Mouse (Mus musculus): ENCODE measurements around the gene Tmem33. TPM values are rescaled to one million over a fixed set of nuclear protein-coding genes. Genes with fewer than 3 reads are reported as not detected.

Gene Tmem33
- polyA plus RNA-seq, 1 experiment from 2014 or later: 82.8 TPM

DNA sequence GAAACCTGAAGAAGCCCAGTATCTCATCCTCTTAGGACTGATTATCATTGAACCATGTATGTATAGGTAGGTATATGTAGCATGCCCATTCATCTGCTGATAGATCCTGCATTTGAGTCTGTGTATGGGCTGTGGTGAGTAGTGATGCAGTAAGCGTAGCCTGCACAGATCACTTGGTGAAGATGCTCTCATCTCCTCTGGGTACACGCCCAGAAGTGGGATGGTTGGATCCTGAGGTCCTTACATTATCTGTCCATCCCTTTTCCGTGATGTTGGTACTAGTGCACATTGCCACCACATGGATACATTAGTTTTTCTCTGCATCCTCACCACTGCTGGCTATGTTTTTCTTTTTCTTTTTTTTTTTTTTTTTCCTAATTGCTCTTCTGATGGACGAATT is 19.5 kb downstream of the Tmem33 start:
- no peak overlapping the region for H3K4me2 ChIP-seq (ENCODE audit: low read depth, low read length)
- H3K27ac ChIP-seq (ENCODE audit: low read length): no peak overlapping the region
- H3K27me3 ChIP-seq (ENCODE audit: control insufficient read depth, insufficient read depth, low read depth, low read length): no peaks in the 10 kb centered on the region
- H3K9me3 ChIP-seq (ENCODE audit: control insufficient read depth, low read length): no peaks in the 10 kb centered on the region
- H3K9ac ChIP-seq (ENCODE audit: low read length): no peak overlapping the region
- no peak for ATAC-seq (ENCODE audit: low read depth)
- no peak overlapping the region for H3K4me3 ChIP-seq (ENCODE audit: low read length)
- peaks cover 16% of the 10 kb centered on the region for H3K36me3 ChIP-seq (ENCODE audit: control insufficient read depth, insufficient read depth, low read length)
- WGBS: 93% methylated on average over 4 of the region's 4 CpGs
- no peaks in the 10 kb centered on the region for H3K4me1 ChIP-seq (replicated peaks; ENCODE audit: control insufficient read depth, insufficient read depth, low read length)

- no peak overlapping the region for H3K9ac ChIP-seq (ENCODE audit: low read length)
- no peak overlapping the region for H3K27ac ChIP-seq (ENCODE audit: low read length)
- no peaks in the 10 kb centered on the region for H3K9me3 ChIP-seq (ENCODE audit: control insufficient read depth, low read length)
- ATAC-seq (ENCODE audit: low read depth): no peak
- 96% methylated on average over 4 of the region's 4 CpGs for WGBS
- no peak overlapping the region for H3K4me2 ChIP-seq (ENCODE audit: low read depth, low read length)
- H3K4me3 ChIP-seq (ENCODE audit: low read length): no peak overlapping the region
- H3K27me3 ChIP-seq (ENCODE audit: control insufficient read depth, insufficient read depth, low read depth, low read length): no peaks in the 10 kb centered on the region
- H3K36me3 ChIP-seq (ENCODE audit: control insufficient read depth, insufficient read depth, low read length): peaks cover 18% of the 10 kb centered on the region
- no peaks in the 10 kb centered on the region for H3K4me1 ChIP-seq (replicated peaks; ENCODE audit: control insufficient read depth, insufficient read depth, low read length)
These were observed 20.0 kb downstream of the Tmem33 start for GRCm38 (mm10) chr5:67280400-67280799.

DNA sequence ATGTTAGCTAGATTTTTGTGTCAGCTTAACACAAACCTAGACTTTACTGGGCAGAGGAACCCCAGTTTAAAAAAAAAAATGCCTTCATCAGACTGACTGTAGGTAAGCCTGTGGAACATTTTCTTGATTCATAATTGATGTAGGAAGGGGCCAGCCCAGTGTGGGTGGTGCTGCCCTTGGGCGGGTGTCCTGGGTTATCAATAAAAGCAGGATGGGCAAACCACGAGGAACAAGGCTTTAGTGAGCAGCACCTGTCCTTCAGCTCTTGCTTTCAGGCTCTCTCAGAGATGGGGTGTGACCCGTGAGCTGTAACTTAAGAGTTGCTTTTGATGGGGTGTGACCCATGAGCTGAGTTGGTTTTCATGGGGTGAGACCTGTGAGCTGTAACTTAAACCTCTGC is 34.7 kb downstream of the Tmem33 start:
- no peaks in the 10 kb centered on the region for H3K4me1 ChIP-seq (replicated peaks; ENCODE audit: control insufficient read depth, insufficient read depth, low read length)
- ATAC-seq (ENCODE audit: low read depth): no peak
- no peak overlapping the region for H3K4me2 ChIP-seq (ENCODE audit: low read depth, low read length)
- no peak overlapping the region for H3K9ac ChIP-seq (ENCODE audit: low read length)
- H3K9me3 ChIP-seq (ENCODE audit: control insufficient read depth, low read length): no peaks in the 10 kb centered on the region
- H3K36me3 ChIP-seq (ENCODE audit: control insufficient read depth, insufficient read depth, low read length): no peaks in the 10 kb centered on the region; the same call in 1 of the 2 replicates
- H3K4me3 ChIP-seq (ENCODE audit: low read length): no peak overlapping the region
- no peak overlapping the region for H3K27ac ChIP-seq (ENCODE audit: low read length)
- H3K27me3 ChIP-seq (ENCODE audit: control insufficient read depth, insufficient read depth, low read depth, low read length): no peaks in the 10 kb centered on the region
- WGBS: 46% methylated on average over 3 of the region's 3 CpGs

GRCm38 (mm10) chr5:67295682-67296081 is 35.3 kb downstream of the Tmem33 start:
- no peaks in the 10 kb centered on the region for H3K9me3 ChIP-seq (ENCODE audit: control insufficient read depth, low read length)
- no peak overlapping the region for H3K4me2 ChIP-seq (ENCODE audit: low read depth, low read length)
- 66% methylated on average over 6 of the region's 6 CpGs for WGBS
- no peaks in the 10 kb centered on the region for H3K27me3 ChIP-seq (ENCODE audit: control insufficient read depth, insufficient read depth, low read depth, low read length)
- no peak overlapping the region for H3K9ac ChIP-seq (ENCODE audit: low read length)
- no peak for ATAC-seq (ENCODE audit: low read depth)
- H3K36me3 ChIP-seq (ENCODE audit: control insufficient read depth, insufficient read depth, low read length): no peaks in the 10 kb centered on the region; the same call in 1 of the 2 replicates
- no peak overlapping the region for H3K4me3 ChIP-seq (ENCODE audit: low read length)
- no peak overlapping the region for H3K27ac ChIP-seq (ENCODE audit: low read length)
- no peaks in the 10 kb centered on the region for H3K4me1 ChIP-seq (replicated peaks; ENCODE audit: control insufficient read depth, insufficient read depth, low read length)

GRCm38 (mm10) chr5:67296171-67296570 is 35.8 kb downstream of the Tmem33 start:
- Histone ChIP-seq H3K27me3 (ENCODE audit: control insufficient read depth, insufficient read depth, low read depth, low read length) (no peaks in the 10 kb centered on the region), H3K4me2 (ENCODE audit: low read depth, low read length) (no peak overlapping the region), H3K27ac (ENCODE audit: low read length) (no peak overlapping the region), H3K9ac (ENCODE audit: low read length) (no peak overlapping the region), H3K4me1 (replicated peaks; ENCODE audit: control insufficient read depth, insufficient read depth, low read length) (no peaks in the 10 kb centered on the region), H3K9me3 (ENCODE audit: control insufficient read depth, low read length) (no peaks in the 10 kb centered on the region), H3K36me3 (ENCODE audit: control insufficient read depth, insufficient read depth, low read length) (no peaks in the 10 kb centered on the region; the same call in 1 of the 2 replicates), H3K4me3 (ENCODE audit: low read length) (no peak overlapping the region)
- 82% methylated on average over 1 of the region's 1 CpGs for WGBS
- ATAC-seq (ENCODE audit: low read depth): no peak

DNA sequence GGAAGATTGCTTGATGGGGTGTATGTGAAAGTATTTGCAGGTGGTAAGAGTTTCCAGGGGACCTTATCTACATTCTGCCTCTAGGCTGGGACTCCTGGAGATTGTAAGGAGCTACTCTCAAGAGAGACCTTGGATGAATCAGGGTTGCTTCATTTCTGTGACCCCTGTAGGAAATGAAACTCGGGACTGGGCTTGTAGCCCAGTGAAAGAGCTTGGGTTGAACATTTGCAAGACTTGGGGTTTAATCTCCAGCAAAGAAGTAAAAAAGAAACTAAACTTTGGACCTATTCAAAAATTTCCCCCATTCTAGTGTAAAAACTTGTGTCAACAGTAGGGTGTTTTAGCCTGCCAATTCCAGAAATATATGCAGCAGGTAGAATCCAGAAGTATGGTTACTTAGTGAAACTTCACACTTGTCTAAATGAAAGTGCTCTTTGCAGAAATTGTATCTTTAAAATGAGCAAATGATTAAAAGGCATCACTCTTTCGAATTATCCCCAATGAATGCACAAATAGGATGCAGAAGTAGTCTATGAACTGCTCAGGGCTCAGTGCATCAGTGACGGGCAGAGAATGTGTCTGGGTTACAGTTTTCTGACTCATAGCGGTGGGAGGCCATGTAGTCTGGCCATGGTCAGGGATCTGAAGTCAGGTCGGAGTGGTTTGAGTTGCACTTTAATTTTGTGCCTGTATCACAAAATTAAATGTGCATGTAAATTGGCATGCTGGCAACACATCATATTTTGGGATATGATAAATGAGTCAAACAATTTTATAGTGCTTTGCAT is 36.9 kb downstream of the Tmem33 start:
- Histone ChIP-seq H3K27ac (ENCODE audit: low read length) (no peak overlapping the region), H3K36me3 (ENCODE audit: control insufficient read depth, insufficient read depth, low read length) (no peaks in the 10 kb centered on the region; the same call in 1 of the 2 replicates), H3K4me1 (replicated peaks; ENCODE audit: control insufficient read depth, insufficient read depth, low read length) (no peaks in the 10 kb centered on the region), H3K4me3 (ENCODE audit: low read length) (no peak overlapping the region), H3K27me3 (ENCODE audit: control insufficient read depth, insufficient read depth, low read depth, low read length) (no peaks in the 10 kb centered on the region), H3K9ac (ENCODE audit: low read length) (no peak overlapping the region), H3K9me3 (ENCODE audit: control insufficient read depth, low read length) (no peaks in the 10 kb centered on the region), H3K4me2 (ENCODE audit: low read depth, low read length) (no peak overlapping the region)
- no peak for ATAC-seq (ENCODE audit: low read depth)
- 86% methylated on average over 5 of the region's 5 CpGs for WGBS

DNA sequence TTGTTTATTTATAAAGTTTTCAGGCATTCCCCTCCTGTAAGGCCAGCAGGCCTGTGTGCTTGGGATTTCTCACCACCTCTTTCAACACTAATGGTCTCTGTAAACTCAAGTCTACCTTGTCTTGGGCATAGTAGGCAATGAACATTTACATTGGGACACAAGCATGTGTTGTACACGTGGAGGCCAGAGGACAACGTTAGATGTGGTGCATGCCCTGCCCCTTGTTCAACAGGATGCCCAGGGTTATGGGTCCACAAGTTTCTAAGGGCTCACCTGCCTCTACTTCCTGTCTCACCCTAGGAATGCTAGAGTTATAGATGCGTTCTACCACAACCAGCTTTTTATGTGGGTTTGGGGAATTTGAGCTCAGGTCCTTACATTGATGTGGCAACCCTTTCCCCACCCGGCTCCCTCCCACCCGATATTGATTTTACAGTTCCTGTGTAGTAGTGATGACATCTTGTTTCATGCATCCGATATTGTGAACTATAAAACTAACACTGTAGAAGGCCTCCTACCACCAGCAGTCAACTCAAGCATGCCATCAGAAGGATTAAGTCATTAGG is 39.6 kb downstream of the Tmem33 start:
- 90% methylated on average over 6 of the region's 6 CpGs for WGBS

GRCm38 (mm10) chr5:67300926-67301597 is 40.7 kb downstream of the Tmem33 start:
- 95% methylated on average over 8 of the region's 8 CpGs for whole genome bisulfite sequencing
- ATAC-seq (ENCODE audit: low read depth): no peak

More for the DNA sequence above, 39.6 kb downstream of the Tmem33 start:
- Histone ChIP-seq H3K4me2 (ENCODE audit: low read depth, low read length) (no peak overlapping the region), H3K27me3 (ENCODE audit: control insufficient read depth, insufficient read depth, low read depth, low read length) (no peaks in the 10 kb centered on the region), H3K9ac (ENCODE audit: low read length) (no peak overlapping the region), H3K4me1 (replicated peaks; ENCODE audit: control insufficient read depth, insufficient read depth, low read length) (no peaks in the 10 kb centered on the region), H3K27ac (ENCODE audit: low read length) (no peak overlapping the region), H3K4me3 (ENCODE audit: low read length) (no peak overlapping the region), H3K9me3 (ENCODE audit: control insufficient read depth, low read length) (no peaks in the 10 kb centered on the region), H3K36me3 (ENCODE audit: control insufficient read depth, insufficient read depth, low read length) (no peaks in the 10 kb centered on the region)
- ATAC-seq (ENCODE audit: low read depth): no peak

DNA sequence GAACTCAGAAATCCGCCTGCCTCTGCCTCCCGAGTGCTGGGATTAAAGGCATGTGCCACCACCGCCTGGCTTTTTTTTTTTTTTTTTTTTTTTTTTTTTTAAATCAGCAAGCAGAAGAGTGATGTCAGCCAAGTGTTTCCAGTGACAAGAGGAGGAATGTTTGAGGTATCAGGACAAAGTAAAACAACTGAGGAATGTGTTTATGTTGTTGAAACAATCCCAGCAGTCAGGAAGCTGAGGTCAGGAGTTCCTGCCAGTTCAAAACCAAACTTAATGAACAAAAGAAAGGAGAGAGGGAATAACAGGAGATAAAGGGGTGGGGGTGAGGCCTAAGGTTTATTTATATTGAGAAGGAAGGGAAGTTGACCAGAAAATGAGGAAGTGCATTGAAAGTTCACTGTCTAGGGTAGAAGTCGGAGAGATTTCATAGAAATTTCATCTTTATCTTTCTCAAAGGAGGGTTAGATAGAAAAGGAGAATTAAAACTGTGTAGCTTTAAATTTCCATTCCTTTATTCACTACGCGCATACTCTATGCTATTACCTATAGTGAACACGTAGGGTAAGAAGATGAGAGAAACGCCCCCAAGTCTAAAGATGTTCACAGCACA is 41.5 kb downstream of the Tmem33 start:
- ATAC-seq (ENCODE audit: low read depth): no peak
- no peaks in the 10 kb centered on the region for H3K4me1 ChIP-seq (replicated peaks; ENCODE audit: control insufficient read depth, insufficient read depth, low read length)
- H3K27me3 ChIP-seq (ENCODE audit: control insufficient read depth, insufficient read depth, low read depth, low read length): no peaks in the 10 kb centered on the region
- no peaks in the 10 kb centered on the region for H3K36me3 ChIP-seq (ENCODE audit: control insufficient read depth, insufficient read depth, low read length)
- no peak overlapping the region for H3K27ac ChIP-seq (ENCODE audit: low read length)
- no peak overlapping the region for H3K9ac ChIP-seq (ENCODE audit: low read length)
- no peaks in the 10 kb centered on the region for H3K9me3 ChIP-seq (ENCODE audit: control insufficient read depth, low read length)
- H3K4me3 ChIP-seq (ENCODE audit: low read length): no peak overlapping the region
- no peak overlapping the region for H3K4me2 ChIP-seq (ENCODE audit: low read depth, low read length)
- WGBS: 70% methylated on average over 7 of the region's 8 CpGs

More at GRCm38 (mm10) chr5:67300926-67301597, 40.7 kb downstream of the Tmem33 start:
- no peak overlapping the region for H3K4me3 ChIP-seq (ENCODE audit: low read length)
- no peaks in the 10 kb centered on the region for H3K27me3 ChIP-seq (ENCODE audit: control insufficient read depth, insufficient read depth, low read depth, low read length)
- no peak overlapping the region for H3K27ac ChIP-seq (ENCODE audit: low read length)
- H3K36me3 ChIP-seq (ENCODE audit: control insufficient read depth, insufficient read depth, low read length): no peaks in the 10 kb centered on the region
- no peak overlapping the region for H3K4me2 ChIP-seq (ENCODE audit: low read depth, low read length)
- H3K9me3 ChIP-seq (ENCODE audit: control insufficient read depth, low read length): no peaks in the 10 kb centered on the region
- H3K4me1 ChIP-seq (replicated peaks; ENCODE audit: control insufficient read depth, insufficient read depth, low read length): no peaks in the 10 kb centered on the region
- no peak overlapping the region for H3K9ac ChIP-seq (ENCODE audit: low read length)
